Mouse (Mus musculus) lung, embryonic 14.5 days (tissue): Measurements from ENCODE around the gene Snrpc. TPM values are rescaled to one million over a fixed set of nuclear protein-coding genes. Genes with fewer than 3 reads are reported as not detected.
A peak's percentile ranks its signal among the peaks of the same experiment; 100 is the strongest.

Source experiments
- ATAC-seq: fragments of 200-750 bp; cut with Nextera tagmentation; 2 replicates; pipeline ENCODE4 v1.8.0; 2017; ENCODE audit warnings: mild to moderate bottlenecking, moderate TSS enrichment, moderate library complexity; ENCODE audit not compliant: insufficient read depth
- DNase-seq: peaks from one replicate; pipeline ENCODE4 v3.0.0-alpha.2; 2015
- H3K27ac ChIP-seq: fragments of 300-500 bp; sonication (generic); 2 replicates; pipeline ENCODE4 v1.5.1; 2014; ENCODE audit warnings: low read depth, mild to moderate bottlenecking, moderate library complexity
- H3K27me3 ChIP-seq: fragments of 300-500 bp; sonication (generic); 2 replicates; pipeline ENCODE4 v1.6.1; 2014; ENCODE audit warnings: low read length, control low read depth; ENCODE audit not compliant: insufficient read depth
- H3K36me3 ChIP-seq: fragments of 300-500 bp; sonication (generic); 2 replicates; pipeline ENCODE4 v1.6.1; 2014; ENCODE audit warnings: control low read depth; ENCODE audit not compliant: insufficient read depth
- H3K4me1 ChIP-seq: fragments of 300-500 bp; sonication (generic); 2 replicates; pipeline ENCODE4 v1.6.1; 2014; ENCODE audit warnings: antibody characterized with exemption, control low read depth; ENCODE audit not compliant: insufficient read depth
- H3K4me2 ChIP-seq: fragments of 300-500 bp; sonication (generic); 2 replicates; pipeline ENCODE4 v1.6.1; 2014; ENCODE audit warnings: mild to moderate bottlenecking
- H3K4me3 ChIP-seq: fragments of 300-500 bp; sonication (generic); 2 replicates; pipeline ENCODE4 v1.5.1; 2014; ENCODE audit warnings: low read depth, low read length
- H3K9ac ChIP-seq: fragments of 300-500 bp; sonication (generic); 2 replicates; pipeline ENCODE4 v1.6.1; 2014
- H3K9me3 ChIP-seq: fragments of 300-500 bp; sonication (generic); 2 replicates; pipeline ENCODE4 v1.6.1; 2016; ENCODE audit warnings: low read depth, low read length, control low read depth
- CTCF ChIP-seq: IDR thresholded peaks from 2 replicates; pipeline ENCODE4 v1.5.1; 2016; ENCODE audit warnings: antibody characterized with exemption, low read depth
- WGBS: fragments of 180-500 bp; shearing (Covaris S2); extraction: QIAGEN DNeasy Blood & Tissue Kit; methylation state at CpG from one replicate; pipeline ENCODE4 v1.1.7; 2014; 5-methylcytosine and 5-hydroxymethylcytosine counted together
- polyA plus RNA-seq: library from polyadenylated mRNA; unstranded; fragments of >200 nt; fragmentation: Nextera tagmentation; extraction: Ambion mirVana; gene quantifications from 2 replicates; pipeline ENCODE4 v1.2.1, GENCODE M21; 2014

Snrpc gene
- polyA plus RNA-seq, 1 experiment from 2014 or later = 368 TPM

GRCm38 (mm10) chr17:27796780-27797179 lies 41.2 kb upstream of the Snrpc start:
- Histone ChIP-seq H3K36me3 (peaks cover 8% of the 10 kb centered on the region), H3K4me3 (no peak overlapping the region), H3K4me1 (peaks cover 22% of the 10 kb centered on the region), H3K9ac (no peak overlapping the region), H3K27ac (peak overlapping the region; percentile 77), H3K4me2 (peak overlapping the region; percentile 43), H3K27me3 (no peaks in the 10 kb centered on the region), H3K9me3 (no peaks in the 10 kb centered on the region)
- peak; percentile 55 for DNase-seq
- ATAC-seq = 0 out of 2 replicates have a peak, but pooled peaks have one; percentile 29
- TF ChIP-seq CTCF = no peak
- 51% methylated on average over 6 of the region's 6 CpGs for WGBS

DNA sequence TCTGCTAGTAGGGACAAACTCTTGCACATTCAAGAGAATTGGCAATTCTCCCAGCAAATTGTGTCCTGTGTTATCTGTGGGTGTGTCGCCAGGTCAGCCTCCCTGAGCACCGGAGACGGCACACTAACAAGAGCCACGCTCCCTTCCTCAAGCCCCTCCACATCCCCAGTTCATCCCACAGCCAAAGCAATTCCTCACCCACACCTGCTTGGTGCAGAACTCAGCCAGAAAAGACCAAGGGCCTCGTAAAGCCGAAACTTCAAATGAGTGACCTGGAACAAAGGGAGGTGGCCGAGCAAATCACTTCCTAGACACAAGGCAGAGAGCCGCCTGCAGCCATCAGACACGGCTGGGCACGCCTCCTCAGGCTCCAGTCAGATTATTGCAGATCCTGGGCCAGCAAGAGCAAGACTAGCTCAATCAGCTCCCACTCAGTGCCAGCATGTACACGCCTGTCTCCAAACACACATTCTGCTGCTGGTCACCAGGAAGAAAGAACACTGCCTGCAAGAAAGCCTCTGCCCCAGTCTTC lies 40.5 kb upstream of the Snrpc start:
- H3K9ac ChIP-seq = peak overlapping the region; percentile 30; the same call in 1 of the 2 replicates
- peak overlapping the region; percentile 43 for H3K4me2 ChIP-seq

GRCm38 (mm10) chr17:27799771-27800584 lies 38.0 kb upstream of the Snrpc start:
- Histone ChIP-seq H3K9ac (peak overlapping the region; percentile 26), H3K9me3 (no peaks in the 10 kb centered on the region), H3K36me3 (no peaks in the 10 kb centered on the region), H3K27me3 (no peaks in the 10 kb centered on the region), H3K4me1 (peaks cover 29% of the 10 kb centered on the region), H3K27ac (peak overlapping the region; percentile 94), H3K4me2 (peak overlapping the region; percentile 24), H3K4me3 (no peak overlapping the region)
- WGBS = 27% methylated on average over 16 of the region's 16 CpGs
- no peak for TF ChIP-seq CTCF
- ATAC-seq (peak; percentile 84), DNase-seq (peak; percentile 77)

More for the DNA sequence above, 40.5 kb upstream of the Snrpc start:
- 16% methylated on average over 11 of the region's 11 CpGs for WGBS
- Histone ChIP-seq H3K4me1 (peaks cover 22% of the 10 kb centered on the region), H3K27me3 (no peaks in the 10 kb centered on the region), H3K27ac (peak overlapping the region; percentile 77), H3K36me3 (peaks cover 8% of the 10 kb centered on the region), H3K4me3 (no peak overlapping the region; the same call in 1 of the 2 replicates), H3K9me3 (no peaks in the 10 kb centered on the region)
- ATAC-seq = 0 out of 2 replicates have a peak, but pooled peaks have one; percentile 35
- TF ChIP-seq CTCF = no peak
- DNase-seq = peak; percentile 57

DNA sequence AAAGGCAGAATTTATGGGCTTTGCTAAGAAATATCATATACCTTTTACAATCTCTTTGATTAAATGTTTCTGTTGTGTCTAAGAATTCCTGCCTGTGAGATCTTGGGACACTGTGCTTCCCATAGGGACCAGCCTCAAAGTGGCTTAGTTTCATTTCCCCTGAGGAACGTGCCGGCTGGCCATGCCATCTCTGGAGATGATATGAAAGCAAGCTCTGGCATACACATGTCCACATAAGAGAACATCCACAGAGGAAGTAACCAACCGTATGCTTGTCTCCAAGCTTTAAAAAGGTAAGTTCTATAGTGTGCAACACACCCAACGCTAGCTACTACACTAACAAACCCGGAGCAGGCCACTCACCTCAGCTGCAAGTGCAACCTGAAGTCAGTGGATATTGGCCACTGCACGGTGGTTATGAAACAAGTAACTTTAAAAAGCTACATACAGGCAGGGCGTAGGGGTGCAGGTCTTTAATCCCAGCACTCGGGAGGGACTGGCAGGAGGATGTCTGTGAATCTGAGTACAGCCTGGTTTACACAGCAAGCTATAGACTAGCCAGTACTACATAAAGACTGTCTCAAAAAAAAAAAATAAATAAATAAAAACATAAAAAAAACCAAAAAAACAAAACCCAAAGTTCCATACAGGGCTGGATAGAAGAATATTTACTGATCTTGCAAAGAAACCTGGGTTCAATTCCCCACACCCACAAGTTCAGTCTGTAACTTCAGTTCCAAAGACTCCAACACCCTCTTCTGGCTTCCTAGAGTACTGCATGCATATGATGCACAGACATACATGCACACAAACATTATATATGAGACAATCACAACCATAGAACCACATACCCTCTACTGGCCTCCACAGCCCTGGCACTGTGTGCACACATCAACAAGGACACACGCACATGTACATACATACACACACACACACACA lies 37.0 kb upstream of the Snrpc start:
- Histone ChIP-seq H3K27me3 (no peaks in the 10 kb centered on the region), H3K36me3 (no peaks in the 10 kb centered on the region), H3K9ac (no peak overlapping the region), H3K4me3 (no peak overlapping the region), H3K27ac (peak overlapping the region; percentile 94), H3K4me2 (no peak overlapping the region), H3K9me3 (no peaks in the 10 kb centered on the region), H3K4me1 (peaks cover 29% of the 10 kb centered on the region)
- DNase-seq (no peak), ATAC-seq (no peak)
- peak; percentile 37; the same call in 1 of the 2 replicates for TF ChIP-seq CTCF
- 76% methylated on average over 9 of the region's 9 CpGs for WGBS

DNA sequence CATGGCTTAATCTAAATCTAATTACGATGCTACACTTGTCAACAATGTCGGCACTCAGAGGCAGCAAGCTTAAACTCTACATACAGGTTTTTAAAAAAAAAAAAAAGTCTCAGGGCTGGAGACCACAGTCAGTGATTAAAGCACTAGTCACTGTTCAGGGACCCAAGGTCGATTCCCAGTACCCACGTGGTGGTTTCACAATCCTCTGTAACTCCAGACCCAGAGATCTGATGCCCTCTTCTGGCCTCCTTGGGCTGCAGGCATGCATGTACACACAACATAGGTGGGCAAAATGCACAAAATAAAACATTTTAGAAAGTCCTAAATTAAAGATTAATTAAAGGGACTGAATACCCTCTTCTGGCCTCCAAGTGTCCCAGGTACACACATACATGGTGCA lies 34.2 kb upstream of the Snrpc start:
- peaks cover 11% of the 10 kb centered on the region for H3K4me1 ChIP-seq
- H3K27ac ChIP-seq = no peak overlapping the region
- TF ChIP-seq CTCF = no peak
- H3K27me3 ChIP-seq = no peaks in the 10 kb centered on the region
- no peaks in the 10 kb centered on the region for H3K9me3 ChIP-seq
- H3K4me2 ChIP-seq = no peak overlapping the region
- H3K36me3 ChIP-seq = no peaks in the 10 kb centered on the region
- no peak for DNase-seq
- H3K4me3 ChIP-seq = no peak overlapping the region
- ATAC-seq = no peak
- WGBS = 75% methylated on average over 4 of the region's 4 CpGs
- no peak overlapping the region for H3K9ac ChIP-seq

DNA sequence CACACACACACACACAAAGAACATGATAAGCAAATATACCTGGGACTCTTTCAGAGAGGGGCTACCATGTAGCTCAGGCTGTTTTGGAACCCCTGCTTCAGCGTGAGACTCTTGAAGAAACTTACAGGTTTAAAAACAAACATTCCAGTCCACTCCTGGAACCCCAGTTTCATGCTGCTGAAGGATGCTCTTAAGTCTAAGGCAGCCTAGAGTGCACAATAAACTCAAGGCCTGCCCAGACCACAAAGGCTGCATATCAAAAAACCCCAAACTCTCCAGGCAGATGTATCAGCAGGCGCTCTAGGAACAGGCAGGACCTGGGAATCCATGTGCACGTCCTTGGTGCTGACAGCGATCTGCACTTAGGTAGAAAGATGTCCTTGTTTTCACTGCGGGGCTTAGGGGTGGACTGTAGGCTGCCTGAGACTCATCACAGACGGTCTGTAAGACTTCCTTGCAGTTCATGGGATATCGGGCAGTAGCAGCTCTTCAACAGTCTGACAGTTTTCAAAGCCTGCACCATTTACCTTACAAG lies 33.7 kb upstream of the Snrpc start:
- Histone ChIP-seq H3K4me3 (no peak overlapping the region), H3K27me3 (no peaks in the 10 kb centered on the region), H3K9ac (no peak overlapping the region), H3K27ac (peak overlapping the region; percentile 58; the same call in 1 of the 2 replicates), H3K4me1 (peaks cover 11% of the 10 kb centered on the region), H3K9me3 (no peaks in the 10 kb centered on the region), H3K4me2 (no peak overlapping the region), H3K36me3 (no peaks in the 10 kb centered on the region)
- 61% methylated on average over 7 of the region's 7 CpGs for WGBS
- no peak for ATAC-seq
- no peak for DNase-seq
- TF ChIP-seq CTCF = no peak
